Mouse (Mus musculus) right cerebral cortex, adult 2 months (tissue): ENCODE measurements around the gene Pafah2.
A peak's percentile ranks its signal among the peaks of the same experiment; 100 is the strongest.
"Not testable (repeated sequence)": the region's sequence is repeated elsewhere in the genome, so short reads cannot be mapped to it uniquely, and the experiment has no call there.

ENCODE experiments used
- DNase-seq, 2 experiments: peaks; one replicate each; pipeline ENCODE4 v3.0.0; 2021 to 2022; ENCODE audit warnings: low spot score in 2 of 2

Gene Pafah2

GRCm38 (mm10) chr4:134373295-134373694 lies 22.8 kb upstream of the Pafah2 start:
- no peak for DNase-seq

GRCm38 (mm10) chr4:134374306-134374705 lies 21.8 kb upstream of the Pafah2 start:
- DNase-seq, result no peak

- no peak for DNase-seq
Observed at GRCm38 (mm10) chr4:134378089-134378615, 18.0 kb upstream of the Pafah2 start.

- DNase-seq, result no peak
Observed at GRCm38 (mm10) chr4:134379510-134379909, 16.6 kb upstream of the Pafah2 start.

- not testable (repeated sequence) for DNase-seq
Observed at GRCm38 (mm10) chr4:134383750-134384149, 12.4 kb upstream of the Pafah2 start, which contains the start of gene Extl1. Extl1 (minus strand) TSS chr4:134383850.

GRCm38 (mm10) chr4:134387268-134387667 lies 8.9 kb upstream of the Pafah2 start:
- DNase-seq, result no peak

GRCm38 (mm10) chr4:134388397-134388796 lies 7.7 kb upstream of the Pafah2 start:
- DNase-seq, result no peak

- DNase-seq, result no peak
Observed at GRCm38 (mm10) chr4:134391636-134392035, 4.5 kb upstream of the Pafah2 start.

GRCm38 (mm10) chr4:134392595-134392994 lies 3.5 kb upstream of the Pafah2 start:
- no peak for DNase-seq

- no peak for DNase-seq
Observed at GRCm38 (mm10) chr4:134393026-134393425, 3.1 kb upstream of the Pafah2 start.

- no peak for DNase-seq
Observed at GRCm38 (mm10) chr4:134395142-134395541, 978 bp upstream of the Pafah2 start.

GRCm38 (mm10) chr4:134397121-134397520 lies 1.0 kb downstream of the Pafah2 start:
- DNase-seq, result no peak

GRCm38 (mm10) chr4:134397732-134398131 lies 1.6 kb downstream of the Pafah2 start:
- no peak for DNase-seq

- no peak for DNase-seq
Observed at GRCm38 (mm10) chr4:134400206-134400605, 4.1 kb downstream of the Pafah2 start.

GRCm38 (mm10) chr4:134401181-134401661 lies 5.1 kb downstream of the Pafah2 start:
- DNase-seq, result peak; percentile 82 to 88

- no peak for DNase-seq
Observed at GRCm38 (mm10) chr4:134401856-134402570, 5.9 kb downstream of the Pafah2 start.

GRCm38 (mm10) chr4:134402571-134403262 lies 6.6 kb downstream of the Pafah2 start:
- no peak for DNase-seq

GRCm38 (mm10) chr4:134403721-134404120 lies 7.6 kb downstream of the Pafah2 start:
- no peak for DNase-seq

GRCm38 (mm10) chr4:134409286-134409685 lies 13.2 kb downstream of the Pafah2 start:
- no peak for DNase-seq

GRCm38 (mm10) chr4:134416177-134416576 lies 20.1 kb downstream of the Pafah2 start:
- DNase-seq, result peak in 1 of 2 experiments; percentile 69

- peak in 1 of 2 experiments; percentile 58 for DNase-seq
Observed at GRCm38 (mm10) chr4:134416602-134417001, 20.5 kb downstream of the Pafah2 start.

- DNase-seq, result no peak
Observed at GRCm38 (mm10) chr4:134417111-134417510, 21.0 kb downstream of the Pafah2 start.

GRCm38 (mm10) chr4:134421971-134422370 lies 25.9 kb downstream of the Pafah2 start:
- DNase-seq, result no peak
